Mouse (Mus musculus) c-Kit-positive CD71-positive TER-119-negative erythroid progenitor cells, embryonic 14.5 days (primary cell): ENCODE results near the gene 0610010F05Rik.

ENCODE experiments used
- DNase-seq: peaks from one replicate; pipeline ENCODE4 v3.0.0-alpha.2; 2013; ENCODE audit warnings: low read depth

Gene 0610010F05Rik

DNA sequence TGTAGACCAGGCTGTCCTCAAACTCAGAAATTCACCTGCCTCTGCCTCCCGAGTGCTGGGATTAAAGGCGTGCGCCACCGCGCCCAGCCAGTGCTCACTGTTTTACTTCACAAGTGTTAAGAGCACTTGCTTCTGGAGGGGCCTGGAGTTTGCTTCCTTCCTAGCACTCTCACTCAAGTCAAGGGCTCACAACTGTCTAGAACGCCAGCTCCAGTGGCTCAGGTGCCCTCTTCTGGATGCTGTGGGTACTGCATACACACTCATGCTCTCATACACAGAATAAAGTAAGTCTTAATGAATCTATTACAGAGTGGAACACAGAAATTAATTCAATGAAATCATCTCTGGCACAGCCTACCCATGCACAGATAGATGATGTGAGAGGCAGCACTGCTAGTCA, 67.7 kb downstream of the 0610010F05Rik start:
- peak; percentile 65 for DNase-seq

DNA sequence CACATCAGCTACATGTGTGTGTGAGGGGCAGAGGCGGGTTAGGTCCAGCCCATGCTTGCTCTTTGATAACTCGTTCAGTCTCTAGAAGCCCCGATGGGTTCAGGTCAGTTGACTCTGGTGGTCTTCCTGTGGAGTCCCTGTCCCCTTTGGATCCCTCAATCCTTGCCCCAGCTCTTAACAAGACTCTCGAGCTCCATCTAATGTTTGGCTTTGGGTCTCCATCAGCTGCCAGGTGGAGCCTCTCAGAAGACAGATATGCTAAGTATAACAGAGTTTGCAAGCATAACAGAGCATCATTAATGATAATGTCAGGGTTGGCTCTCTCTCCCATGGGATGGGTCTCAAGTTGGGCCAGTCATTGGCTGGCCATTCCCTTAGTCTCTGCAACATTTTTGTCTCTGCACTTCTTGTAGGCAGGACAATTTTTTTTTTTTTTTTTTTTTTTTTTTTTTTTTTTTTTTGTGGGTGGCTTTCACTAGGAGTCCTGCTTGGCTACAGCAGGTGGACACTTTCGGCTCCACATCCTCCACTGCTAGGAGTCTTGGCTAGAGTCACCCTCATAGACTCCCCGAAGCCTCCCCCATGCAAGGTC, 76.3 kb downstream of the 0610010F05Rik start:
- DNase-seq: no peak

DNA sequence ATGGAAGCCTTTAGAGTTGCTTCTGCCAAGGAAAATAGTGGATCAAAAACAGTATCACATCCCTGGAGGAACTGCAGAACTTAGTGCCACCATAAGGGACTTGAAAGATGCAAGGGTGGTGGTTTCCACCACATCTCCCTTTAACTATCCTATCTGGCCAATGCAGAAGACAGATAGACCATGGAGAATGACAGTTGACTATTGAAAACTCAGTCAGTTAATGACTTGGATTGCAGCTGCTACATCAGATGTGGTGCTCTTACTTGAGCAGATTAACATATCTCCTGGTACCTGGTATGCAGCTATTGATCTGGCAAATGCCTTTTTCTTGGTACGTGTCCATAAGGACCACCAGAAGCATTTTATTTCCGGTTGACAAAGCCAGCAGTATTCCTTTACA, 96.0 kb downstream of the 0610010F05Rik start:
- no peak for DNase-seq

DNA sequence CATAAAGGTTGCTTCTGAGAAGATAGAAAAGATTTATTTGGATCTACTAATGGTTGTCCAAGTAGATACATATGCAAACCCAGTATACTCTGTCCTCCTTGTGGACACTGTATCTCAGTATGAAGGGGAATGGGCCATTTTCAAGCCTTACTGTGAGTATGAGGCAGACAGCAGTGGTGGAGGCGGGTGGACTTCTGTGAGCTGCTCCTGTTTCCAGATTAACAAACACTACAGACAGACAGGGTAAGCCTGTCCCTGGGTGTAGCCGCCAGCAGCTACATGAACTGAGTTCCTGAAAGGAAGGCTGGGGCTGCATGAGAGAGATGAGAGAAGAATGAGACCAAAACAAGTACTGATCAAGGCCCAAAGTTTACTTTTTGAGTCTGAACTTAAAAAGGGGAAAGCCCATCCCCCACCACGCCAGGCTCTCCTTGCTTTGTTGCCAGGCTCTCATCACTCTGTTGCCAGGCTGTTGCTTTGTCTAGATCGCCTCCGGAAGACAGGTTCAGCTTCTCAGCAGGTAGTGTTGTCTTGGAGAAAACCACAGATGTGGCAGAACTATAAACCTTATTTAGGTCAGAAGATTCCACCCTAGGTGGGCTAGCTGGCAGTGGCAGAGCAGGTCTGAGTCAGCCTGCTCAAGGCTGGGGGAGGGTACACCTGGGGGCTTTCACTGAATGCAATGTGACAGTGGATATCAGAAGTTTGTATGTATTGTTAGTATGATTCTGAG, 112.8 kb downstream of the 0610010F05Rik start, which contains the start of gene 1700093K21Rik:
Gene 1700093K21Rik, minus strand, starts transcription at position 683 of the 733 bp plus-strand sequence.
- DNase-seq: no peak

DNA sequence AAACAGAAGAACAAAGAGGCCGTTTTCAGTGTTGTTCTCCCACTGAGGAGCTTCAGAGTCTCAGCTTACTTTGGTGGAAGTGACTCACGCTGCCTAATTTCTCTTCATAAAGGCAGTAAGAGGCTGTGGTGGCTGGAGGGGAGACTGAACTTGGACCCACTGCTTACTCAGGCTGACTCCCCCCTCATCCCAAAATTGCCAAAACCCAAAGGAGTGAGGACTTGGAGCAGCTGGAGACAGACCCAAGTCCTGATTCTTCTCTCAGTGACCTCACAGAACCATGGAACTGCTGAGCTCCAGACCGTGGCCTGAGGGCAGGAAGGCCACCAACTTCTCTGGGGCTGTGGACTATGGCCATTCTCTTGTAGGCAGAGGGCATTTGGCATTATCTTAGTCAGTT, 114.5 kb downstream of the 0610010F05Rik start:
- no peak for DNase-seq

DNA sequence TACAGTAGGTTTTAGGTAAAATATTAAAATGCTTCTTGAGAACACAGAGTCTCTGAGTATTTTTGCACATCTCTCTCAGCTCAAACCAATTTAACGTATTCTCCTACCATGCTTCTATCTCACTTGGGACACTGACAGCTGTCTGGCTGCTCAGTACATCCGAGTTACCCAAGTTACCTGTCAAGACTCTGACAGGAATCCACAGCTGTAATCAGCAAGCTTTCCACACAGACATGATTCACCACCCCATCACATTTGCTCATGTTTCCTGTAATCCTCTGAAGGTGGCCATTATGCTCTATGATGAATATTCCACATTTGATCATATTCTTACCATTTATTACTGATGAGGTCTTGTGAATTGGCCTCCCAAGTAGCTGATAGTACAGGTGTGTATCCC, 118.1 kb downstream of the 0610010F05Rik start:
- DNase-seq: no peak
